Mouse (Mus musculus) MEL (cell line): ENCODE data around the gene Atg5. TPM values are rescaled to one million over a fixed set of nuclear protein-coding genes. Genes with fewer than 3 reads are reported as not detected.
"Not testable (repeated sequence)": the region's sequence is repeated elsewhere in the genome, so short reads cannot be mapped to it uniquely, and the experiment has no call there.

ENCODE experiments used
- DNase-seq: peaks from one replicate; pipeline ENCODE4 v3.0.0; 2011; ENCODE audit warnings: low read depth, low spot score
- H3K27ac ChIP-seq: 2 replicates; pipeline ENCODE4 v1.5.1; 2012; ENCODE audit warnings: low read depth, mild to moderate bottlenecking, control low read depth, low read length, moderate library complexity; ENCODE audit not compliant: control insufficient read depth
- H3K27me3 ChIP-seq, 2 experiments: fragments of 150-350 bp in 1 of 2; sonication (generic) in 1 of 2; 2 replicates each; pipeline ENCODE4 v1.6.1; 2012; ENCODE audit warnings: low read length in 2 of 2, mild to moderate bottlenecking in 2 of 2, improper control_type of control experiment in 1 of 2, moderate library complexity in 1 of 2; ENCODE audit not compliant: insufficient read depth in 2 of 2, control insufficient read depth in 1 of 2
- H3K36me3 ChIP-seq, 2 experiments: 2 replicates each; pipeline ENCODE4 v1.6.1; 2012 to 2014; ENCODE audit warnings: low read length in 2 of 2, improper control_type of control experiment in 1 of 2, inconsistent platforms in 1 of 2, mild to moderate bottlenecking in 1 of 2; ENCODE audit not compliant: insufficient read depth in 2 of 2, control insufficient read depth in 1 of 2
- H3K4me1 ChIP-seq, 2 experiments: fragments of 150-350 bp in 1 of 2; sonication (generic) in 1 of 2; 2 replicates each; pipeline ENCODE4 v1.6.1; 2012; ENCODE audit warnings: low read length in 2 of 2, improper control_type of control experiment in 1 of 2, mild to moderate bottlenecking in 1 of 2; ENCODE audit not compliant: insufficient read depth in 2 of 2, control insufficient read depth in 1 of 2
- H3K4me3 ChIP-seq, 2 experiments: fragments of 150-350 bp in 1 of 2; sonication (generic) in 1 of 2; 2 replicates each; pipeline ENCODE4 v1.5.1; 2012; ENCODE audit warnings: low read depth in 2 of 2, low read length in 2 of 2, mild to moderate bottlenecking in 2 of 2, moderate library complexity in 2 of 2, control low read depth in 1 of 2, improper control_type of control experiment in 1 of 2; ENCODE audit not compliant: control insufficient read depth in 1 of 2, insufficient read depth in 1 of 2
- H3K79me2 ChIP-seq: 2 replicates; pipeline ENCODE4 v1.6.1; 2012; ENCODE audit warnings: mild to moderate bottlenecking, low read length, moderate library complexity; ENCODE audit not compliant: control insufficient read depth, poor library complexity, insufficient read depth
- H3K9ac ChIP-seq: 2 replicates; pipeline ENCODE4 v1.6.1; 2012; ENCODE audit warnings: low read depth, mild to moderate bottlenecking, control low read depth, low read length, moderate library complexity; ENCODE audit not compliant: control insufficient read depth, poor library complexity, severe bottlenecking
- H3K9me3 ChIP-seq: fragments of 150-350 bp; sonication (generic); replicated peaks from 2 replicates; pipeline ENCODE4 v1.6.1; 2012; ENCODE audit warnings: mild to moderate bottlenecking, low read length, improper control_type of control experiment, moderate library complexity; ENCODE audit not compliant: insufficient read depth
- CHD2 ChIP-seq: IDR thresholded peaks from 2 replicates; pipeline ENCODE4 v1.6.1; 2011; ENCODE audit warnings: low read length, improper control_type of control experiment
- CTCF ChIP-seq, 3 experiments: IDR thresholded peaks in 2 of 3; conservative IDR thresholded peaks in 1 of 3; 2 replicates each; pipeline ENCODE4 v1.5.1; 2011 to 2012; ENCODE audit warnings: low read length in 3 of 3, low read depth in 2 of 3, mild to moderate bottlenecking in 2 of 3, improper control_type of control experiment in 1 of 3, inconsistent platforms in 1 of 3, mixed read lengths in 1 of 3, moderate library complexity in 1 of 3; ENCODE audit not compliant: control insufficient read depth in 1 of 3, insufficient read depth in 1 of 3, poor library complexity in 1 of 3, severe bottlenecking in 1 of 3
- JUND ChIP-seq: IDR thresholded peaks from 2 replicates; pipeline ENCODE4 v1.6.1; 2011; ENCODE audit warnings: low read depth, mild to moderate bottlenecking, improper control_type of control experiment, low read length
- KAT2A ChIP-seq: conservative IDR thresholded peaks from 2 replicates; pipeline ENCODE4 v1.6.1; 2012; ENCODE audit warnings: low read depth, low read length, improper control_type of control experiment, inconsistent platforms
- MAX ChIP-seq: IDR thresholded peaks from 2 replicates; pipeline ENCODE4 v1.6.1; 2011; ENCODE audit warnings: low read length, improper control_type of control experiment
- POLR2AphosphoS2 ChIP-seq: IDR thresholded peaks from 2 replicates; pipeline ENCODE4 v1.6.1; 2011; ENCODE audit warnings: low read length, improper control_type of control experiment
- RAD21 ChIP-seq: IDR thresholded peaks from 2 replicates; pipeline ENCODE4 v1.6.1; 2011; ENCODE audit warnings: mild to moderate bottlenecking, low read depth, low read length, improper control_type of control experiment
- SMC3 ChIP-seq: IDR thresholded peaks from 2 replicates; pipeline ENCODE4 v1.6.1; 2011; ENCODE audit warnings: low read depth, low read length, improper control_type of control experiment
- ZKSCAN1 ChIP-seq: IDR thresholded peaks from 2 replicates; pipeline ENCODE4 v1.6.1; 2012; ENCODE audit warnings: low read depth, mild to moderate bottlenecking, inconsistent platforms, low read length, improper control_type of control experiment, moderate library complexity
- polyA plus RNA-seq, 2 experiments: library from polyadenylated mRNA; stranded (reverse) in 1 of 2; unstranded in 1 of 2; fragments of >175 nt in 1 of 2; fragments of >200 nt in 1 of 2; gene quantifications; 2 replicates each; pipeline versions ENCODE4 v1.2.1 to v1.2.4; 2012; ENCODE audit warnings: low replicate concordance in 2 of 2, low read depth in 1 of 2; ENCODE audit not compliant: insufficient read length in 2 of 2, insufficient read depth in 1 of 2, missing spikeins in 1 of 2
- total RNA-seq: library from RNA; depleted of rRNA; stranded (reverse); fragments of 300-350 nt; gene quantifications from 2 replicates; pipeline ENCODE4 v1.2.3, GENCODE M21; 2012

The Atg5 gene
- total and polyA plus RNA-seq, 3 experiments: 28.8 to 30.2 TPM; not detected in 1

DNA sequence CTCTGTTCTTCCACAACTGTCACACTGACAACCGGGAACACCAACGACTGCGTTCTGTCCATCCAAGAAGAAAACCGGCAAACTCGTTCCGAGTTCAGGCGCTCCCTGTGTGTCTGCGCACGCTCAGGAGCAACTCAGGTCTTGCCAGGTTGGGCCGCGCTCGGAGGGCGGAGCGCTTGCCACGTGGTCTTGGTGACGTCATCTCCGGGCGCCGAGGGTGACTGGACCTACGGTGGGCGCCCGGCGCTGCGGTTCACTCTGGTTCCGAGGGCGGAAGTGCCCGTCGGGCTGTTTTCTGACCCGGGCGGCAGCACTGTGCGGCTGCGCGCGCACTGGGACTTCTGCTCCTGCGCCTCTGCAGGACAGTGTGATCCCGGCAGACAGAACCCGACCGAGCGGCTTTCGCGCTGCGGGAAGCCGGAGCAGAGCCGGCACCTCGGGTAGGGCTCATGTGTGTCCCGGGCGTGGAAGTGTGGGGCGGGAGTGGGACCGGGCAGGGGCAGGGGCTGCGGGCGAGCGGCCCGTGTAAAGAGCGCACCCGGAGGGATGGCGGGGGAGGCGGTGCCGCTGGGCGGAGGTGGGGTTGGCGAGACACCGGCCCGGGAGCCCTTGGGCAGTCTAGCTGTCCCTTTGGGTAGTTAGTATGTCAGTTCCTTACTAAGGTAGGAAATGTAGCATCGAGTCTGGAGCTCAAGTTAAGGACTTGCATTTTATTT is at the start of gene Atg5 (continued):
- TF ChIP-seq ZKSCAN1: no peak
- TF ChIP-seq CHD2: no peak
- TF ChIP-seq SMC3: no peak
- peak; percentile 94 for TF ChIP-seq POLR2AphosphoS2
- peak; percentile 96 for TF ChIP-seq MAX

DNA sequence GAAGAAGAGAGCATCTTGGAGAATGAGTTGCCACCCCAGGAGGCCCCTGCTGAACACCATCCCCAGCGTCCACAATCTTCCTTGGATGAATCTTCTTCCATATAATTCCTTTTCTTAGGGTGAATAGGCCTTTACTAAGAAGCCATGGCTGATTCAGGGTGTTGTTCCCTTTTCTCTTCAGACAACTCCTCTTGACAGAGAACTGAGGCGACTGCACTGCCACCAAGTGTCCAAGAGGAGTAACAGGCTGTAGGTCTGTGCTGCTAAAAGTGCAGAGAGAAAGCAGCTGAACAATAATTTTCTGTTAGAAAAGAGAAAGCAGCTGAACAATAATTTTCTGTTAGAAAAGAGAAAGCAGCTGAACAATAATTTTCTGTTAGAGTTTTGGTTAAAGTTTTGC is 49.1 kb upstream of the Atg5 start:
- not testable (repeated sequence) for H3K27ac ChIP-seq, H3K79me2 ChIP-seq, H3K36me3 ChIP-seq, H3K4me3 ChIP-seq, H3K27me3 ChIP-seq, H3K9me3 ChIP-seq, H3K4me1 ChIP-seq, H3K9ac ChIP-seq
- DNase-seq: peak; percentile 60
- TF ChIP-seq SMC3 (peak; percentile 49), CTCF (IDR thresholded peaks at IDR 0.05 in 2 of 3, conservative IDR thresholded peaks at IDR 0.05 in 1 of 3; ENCODE audit: control insufficient read depth in 1 of 3, insufficient read depth in 1 of 3, low read depth in 2 of 3, low read length in 3 of 3, poor library complexity in 1 of 3, severe bottlenecking in 1 of 3) (peak; percentile 26 to 59 (median 50); a peak in 5 of 6 replicates), RAD21 (peak; percentile 38)

DNA sequence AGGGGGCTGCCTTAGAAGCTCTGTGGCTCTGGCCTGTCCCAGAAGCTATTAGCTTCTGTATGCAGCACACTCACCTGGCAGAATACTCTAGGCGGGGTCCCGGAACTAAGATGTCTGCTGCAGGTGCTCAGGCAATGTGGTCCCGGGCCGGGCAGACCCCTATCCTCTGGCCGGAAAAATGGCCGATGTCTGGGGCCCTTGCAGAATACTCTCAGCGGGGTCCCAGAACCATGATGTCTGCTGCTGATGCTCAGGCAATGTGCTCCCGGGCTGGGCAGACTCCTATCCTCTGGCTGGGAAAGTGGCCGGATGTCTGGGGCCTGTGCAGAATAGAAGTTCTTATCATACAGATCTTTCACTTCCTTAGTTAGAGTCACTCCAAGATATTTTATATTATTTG is 43.8 kb upstream of the Atg5 start:
- Histone ChIP-seq H3K36me3 (no peaks in the 10 kb centered on the region), H3K27me3 (no peaks in the 10 kb centered on the region; a peak in 1 of 4 replicates), H3K9me3 (no peaks in the 10 kb centered on the region), H3K4me1 (no peaks in the 10 kb centered on the region), H3K9ac (no peak overlapping the region), H3K4me3 (no peak overlapping the region), H3K27ac (no peak overlapping the region), H3K79me2 (no peaks in the 10 kb centered on the region)
- TF ChIP-seq JUND (no peak), KAT2A (no peak), CTCF (IDR thresholded peaks at IDR 0.05 in 2 of 3, conservative IDR thresholded peaks at IDR 0.05 in 1 of 3; ENCODE audit: control insufficient read depth in 1 of 3, insufficient read depth in 1 of 3, low read depth in 2 of 3, low read length in 3 of 3, poor library complexity in 1 of 3, severe bottlenecking in 1 of 3) (no peak), RAD21 (no peak)
- no peak for DNase-seq

DNA sequence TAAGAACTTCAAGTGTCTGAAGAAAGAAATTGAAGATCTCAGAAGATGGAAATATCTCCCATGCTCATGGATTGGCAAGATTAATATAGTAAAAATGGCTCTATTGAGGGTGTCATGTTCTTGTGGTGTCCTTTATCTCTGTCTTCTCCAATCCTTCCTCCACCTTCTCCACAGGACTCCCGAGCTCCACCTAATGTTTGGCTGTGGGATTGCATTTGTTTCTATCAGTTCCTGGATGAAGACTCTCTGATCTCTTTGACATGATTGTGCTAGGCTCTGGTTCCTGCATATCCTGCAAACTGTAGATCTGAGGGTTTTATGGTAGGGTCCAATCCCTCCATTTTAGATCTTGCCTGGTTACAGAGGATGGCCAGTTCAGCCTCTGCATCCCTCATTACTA is 34.8 kb upstream of the Atg5 start:
- peak; percentile 61 for DNase-seq

More for the DNA sequence above, 34.8 kb upstream of the Atg5 start:
- peak; percentile 40 for TF ChIP-seq SMC3
- peak in 2 of 3 experiments; percentile 53 to 66; a peak in 5 of 6 replicates for TF ChIP-seq CTCF (IDR thresholded peaks at IDR 0.05 in 2 of 3, conservative IDR thresholded peaks at IDR 0.05 in 1 of 3; ENCODE audit: control insufficient read depth in 1 of 3, insufficient read depth in 1 of 3, low read depth in 2 of 3, low read length in 3 of 3, poor library complexity in 1 of 3, severe bottlenecking in 1 of 3)
- TF ChIP-seq RAD21: peak; percentile 7
- TF ChIP-seq, all 39 proteins: peak for 3; not testable (repeated sequence) for 36
- not testable (repeated sequence) for H3K36me3 ChIP-seq, H3K27me3 ChIP-seq, H3K9me3 ChIP-seq, H3K9ac ChIP-seq, H3K79me2 ChIP-seq, H3K4me3 ChIP-seq, H3K4me1 ChIP-seq, H3K27ac ChIP-seq
